Mouse (Mus musculus): Measurements from ENCODE around the gene Defb43. TPM values are rescaled to one million over a fixed set of nuclear protein-coding genes. Genes with fewer than 3 reads are reported as not detected.
A peak's percentile ranks its signal among the peaks of the same experiment; 100 is the strongest.

The Defb43 gene
- not detected for total RNA-seq (2021)
- long read RNA-seq, experiment 1, result 0 reads
- long read RNA-seq, experiment 2, result 0 reads

DNA sequence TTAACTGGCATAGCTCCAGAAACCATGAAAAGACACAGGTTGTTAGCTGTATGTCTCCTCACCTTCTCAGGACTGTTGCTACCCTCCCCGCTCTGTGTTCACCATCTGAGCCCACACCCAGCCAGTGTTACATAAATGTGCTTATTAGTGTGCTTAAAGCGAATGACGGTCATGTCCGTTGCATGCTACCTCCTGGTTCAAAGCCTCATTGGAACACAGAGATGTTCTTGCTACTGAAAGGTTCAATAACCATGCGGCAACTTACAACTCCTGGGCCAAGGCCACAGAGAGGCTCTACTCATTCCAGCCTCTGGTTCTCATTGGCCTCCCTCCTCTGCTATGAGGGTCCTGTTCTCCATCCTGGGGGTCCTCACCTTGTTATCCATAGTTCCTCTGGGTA is at the start of gene Defb43:
Gene Defb43 (plus strand): TSS at position 301 of the 400 bp plus-strand sequence.
- no peak for DNase-seq (ENCODE audit: low spot score)

DNA sequence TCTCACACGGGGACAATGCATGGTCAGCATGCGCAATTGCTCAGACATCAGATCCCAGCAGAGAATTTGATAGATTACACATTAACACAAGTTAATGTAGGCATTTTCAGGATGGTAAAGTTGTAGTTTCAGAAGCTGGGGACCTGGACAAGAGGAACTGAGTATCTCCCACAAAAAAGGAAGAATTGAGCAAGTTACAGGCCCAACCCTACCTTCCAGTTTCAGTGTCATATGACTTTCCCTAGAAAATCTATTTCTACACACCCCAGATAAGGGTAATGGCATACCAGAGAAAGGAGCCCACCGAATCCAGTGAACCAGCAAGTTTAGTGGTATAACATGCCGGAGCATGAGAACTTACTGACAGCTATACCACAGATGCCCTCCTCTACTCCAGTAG is 47.9 kb upstream of the Defb43 start:
- DNase-seq (ENCODE audit: low spot score), result no peak

DNA sequence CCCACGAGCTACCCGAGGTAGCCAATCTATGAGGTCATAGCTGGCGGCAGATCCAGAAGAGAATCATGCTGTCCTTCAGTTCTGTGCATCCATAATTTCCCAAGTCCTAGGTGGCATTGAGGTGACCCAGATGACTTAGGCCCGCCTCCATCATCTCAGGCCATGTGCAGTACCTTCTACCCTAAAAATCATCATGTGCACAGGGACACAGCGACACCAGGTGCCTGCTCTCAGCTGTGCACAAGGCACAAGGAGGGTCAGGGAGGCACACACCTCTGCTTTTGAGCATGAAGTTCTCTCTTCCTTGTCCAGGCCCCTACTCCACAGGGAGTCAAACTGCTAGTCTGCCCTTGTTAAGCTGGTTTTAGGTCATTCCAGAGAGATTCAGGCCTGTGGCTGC is 46.2 kb upstream of the Defb43 start:
- DNase-seq (ENCODE audit: low spot score), result no peak

DNA sequence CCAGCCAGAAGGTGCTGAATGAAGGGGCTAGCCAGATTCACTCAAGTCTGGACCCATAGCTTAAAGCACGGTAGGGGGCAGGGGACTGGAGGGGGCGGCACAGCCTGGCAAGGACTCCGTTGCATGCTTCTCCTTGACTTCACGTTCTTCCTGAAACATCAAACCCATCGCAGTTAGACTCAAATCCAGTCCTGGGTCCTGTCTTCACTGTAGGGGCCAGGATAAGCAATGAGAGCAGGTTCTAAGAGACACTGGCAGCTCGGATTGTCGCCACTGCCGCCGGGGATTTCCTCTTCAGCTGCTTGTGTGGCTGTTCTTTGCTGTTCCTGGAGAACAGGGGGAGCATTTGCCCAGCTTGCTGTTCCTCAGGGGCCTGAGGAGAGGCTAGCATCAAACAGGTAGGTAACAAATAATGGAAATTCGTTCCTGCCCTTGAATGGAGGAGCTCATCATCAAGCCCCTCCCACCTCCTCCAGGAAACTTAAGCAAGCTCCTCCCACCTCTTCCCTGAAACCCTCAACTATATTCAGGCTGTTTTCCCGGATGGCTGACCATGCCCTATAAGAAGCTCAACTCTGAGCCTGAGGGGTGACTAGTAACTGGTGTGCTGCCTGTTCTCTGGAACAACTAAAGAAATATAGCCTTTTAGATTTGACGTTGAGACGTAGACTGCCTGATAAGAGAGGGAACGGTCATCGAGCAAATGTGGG is 45.6 kb upstream of the Defb43 start:
- DNase-seq (ENCODE audit: low spot score), result peak; percentile 7

DNA sequence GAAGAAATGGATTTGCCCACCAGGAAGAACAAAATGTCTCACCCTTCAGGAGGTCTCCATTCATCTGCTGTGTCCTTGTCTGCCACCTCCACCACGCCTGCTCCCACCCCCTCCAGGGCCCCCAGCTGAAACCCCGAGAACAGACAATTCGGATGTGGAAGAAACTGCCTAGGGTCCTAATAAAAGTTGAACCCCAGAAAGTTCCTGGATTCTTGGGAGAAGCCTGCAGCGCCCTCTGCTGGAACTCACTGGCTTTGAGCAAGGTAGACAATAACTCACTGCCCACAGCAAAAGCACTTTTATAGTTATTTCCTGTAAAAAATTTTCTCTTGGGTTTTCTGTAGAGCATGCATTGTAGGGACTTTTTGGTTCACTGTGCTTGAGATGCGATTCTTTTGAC is 36.5 kb upstream of the Defb43 start:
- DNase-seq (ENCODE audit: low spot score), result peak; percentile 73

DNA sequence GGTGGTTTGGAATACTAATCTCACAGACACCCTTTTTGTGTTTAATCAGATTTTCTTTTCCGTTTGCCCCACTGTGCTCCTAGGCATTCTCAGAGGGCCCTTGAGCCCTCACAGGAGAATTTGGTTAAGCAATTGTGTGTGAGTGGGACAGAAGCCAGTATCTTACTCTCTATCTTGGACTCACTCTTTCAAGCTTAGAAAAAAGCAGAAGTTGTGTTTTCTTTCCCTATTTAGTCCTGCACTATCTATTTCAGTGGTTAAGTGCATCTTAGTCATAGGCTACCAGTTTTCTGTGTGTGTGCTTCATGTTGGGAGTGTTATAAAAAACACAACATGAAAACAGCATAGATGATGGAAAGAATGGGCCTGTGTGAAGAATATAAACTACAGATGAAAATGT is 31.8 kb upstream of the Defb43 start:
- no peak for DNase-seq (ENCODE audit: low spot score)

DNA sequence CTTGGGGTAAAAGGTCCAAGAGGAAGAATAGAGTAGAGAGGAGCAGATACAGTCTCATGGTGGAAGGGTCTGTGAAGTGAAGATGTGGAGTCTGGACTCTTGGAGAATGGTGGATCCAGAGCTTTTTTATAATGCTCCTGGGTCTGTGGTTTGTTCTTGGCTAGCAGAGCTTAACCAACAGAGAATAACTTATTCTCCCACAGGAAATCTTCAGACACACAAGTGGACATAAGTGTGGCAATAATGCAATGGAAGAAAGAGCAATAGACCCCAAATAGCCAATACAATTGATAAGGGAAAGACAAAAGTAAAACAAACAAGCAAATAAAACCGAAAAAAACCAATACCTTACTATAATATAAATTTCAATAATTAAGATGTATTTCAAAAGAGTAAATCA is 27.2 kb upstream of the Defb43 start, which contains the start of gene Defb48:
Gene Defb48 (minus strand): TSS at position 101 of the 400 bp plus-strand sequence.
- DNase-seq (ENCODE audit: low spot score), result no peak

DNA sequence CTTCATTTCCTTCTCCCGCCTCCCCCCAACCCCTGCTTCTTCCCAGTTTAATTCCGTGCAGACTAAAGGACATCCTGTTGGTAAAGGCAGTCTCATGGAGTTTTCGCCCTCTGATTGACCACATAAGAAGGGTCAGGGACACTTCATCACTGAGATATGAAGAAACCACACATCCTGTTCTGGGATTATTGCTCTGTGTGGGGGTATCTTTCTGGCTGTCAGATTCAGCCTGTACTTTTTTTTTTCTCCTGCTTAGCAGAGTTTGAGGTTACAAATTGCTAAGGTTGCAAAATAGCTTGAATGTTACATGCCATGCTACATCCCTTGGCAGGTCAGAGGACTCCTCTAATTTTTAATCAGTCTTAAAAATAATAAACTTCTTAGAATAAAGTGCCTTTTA is 20.3 kb upstream of the Defb43 start:
- no peak for DNase-seq (ENCODE audit: low spot score)

DNA sequence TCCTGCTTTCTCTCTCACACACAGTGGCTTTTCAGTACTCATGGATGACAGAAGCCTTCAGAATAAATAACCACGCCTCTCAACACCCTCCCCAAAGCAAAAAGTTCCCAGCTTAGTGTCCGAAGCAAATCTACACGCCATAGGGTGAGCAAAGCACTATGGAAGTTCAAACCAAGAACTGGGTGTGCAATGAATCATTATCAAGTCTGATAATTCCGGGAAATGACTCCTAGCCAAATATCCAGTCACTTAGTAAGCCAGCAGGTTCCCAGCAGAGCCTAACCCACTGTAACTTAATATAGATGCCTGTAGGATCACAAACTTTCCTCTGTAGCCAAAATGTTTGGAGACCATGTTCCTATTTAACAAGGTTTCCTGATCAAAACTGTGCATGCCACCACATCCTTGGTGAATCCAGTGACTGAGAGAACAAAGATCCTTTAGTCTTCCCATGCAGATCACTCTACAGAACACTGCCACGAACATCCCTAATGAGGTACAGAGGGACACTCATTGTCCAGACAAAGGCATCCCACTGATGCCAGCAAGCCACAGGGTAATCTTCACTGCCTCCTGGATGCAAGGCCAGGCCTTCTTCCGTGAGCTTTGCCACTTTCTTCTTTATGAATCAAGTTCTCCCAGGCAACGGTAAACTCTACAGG is 19.6 kb upstream of the Defb43 start:
- no peak for DNase-seq (ENCODE audit: low spot score)

DNA sequence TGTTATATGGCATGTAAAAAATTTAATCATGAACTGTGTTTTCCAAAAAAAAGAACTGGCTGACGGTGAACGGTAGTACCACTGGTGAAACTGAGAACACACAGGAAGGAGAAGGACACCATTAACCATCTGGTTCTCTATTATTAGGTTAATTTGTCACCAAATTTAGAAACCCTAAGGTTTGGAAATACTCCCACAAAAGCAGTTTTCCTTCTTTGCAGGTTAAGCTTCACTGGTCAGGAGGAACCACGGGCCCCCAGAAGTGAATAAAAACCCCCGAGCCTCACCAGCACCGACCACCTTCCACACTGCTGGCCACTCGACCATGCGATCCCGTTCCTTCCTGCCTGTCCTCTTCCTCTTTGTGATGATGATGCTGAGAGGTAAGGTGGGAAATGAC is 13.8 kb upstream of the Defb43 start, which contains the start of gene Defb47:
Gene Defb47 (plus strand): TSS at position 301 of the 400 bp plus-strand sequence.
- no peak for DNase-seq (ENCODE audit: low spot score)

DNA sequence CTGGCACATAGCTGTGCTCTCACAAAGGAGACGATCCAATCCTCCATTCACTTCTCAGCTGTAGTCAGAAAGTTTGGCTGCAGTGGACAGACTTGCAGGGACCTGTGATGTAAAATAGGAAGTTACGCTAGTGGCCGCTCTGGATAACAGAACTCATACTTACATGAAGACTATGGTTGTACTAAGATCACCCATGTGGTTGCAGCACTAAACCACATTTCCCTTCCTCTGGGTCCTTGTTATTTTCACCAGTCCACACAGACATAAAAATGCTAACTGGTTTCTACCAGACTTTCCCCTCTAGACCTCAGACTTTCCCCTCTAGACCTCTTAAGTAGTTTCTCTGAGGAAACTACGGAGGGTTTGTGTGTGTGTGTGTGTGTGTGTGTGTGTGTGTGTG is 12.6 kb upstream of the Defb43 start:
- no peak for DNase-seq (ENCODE audit: low spot score)

DNA sequence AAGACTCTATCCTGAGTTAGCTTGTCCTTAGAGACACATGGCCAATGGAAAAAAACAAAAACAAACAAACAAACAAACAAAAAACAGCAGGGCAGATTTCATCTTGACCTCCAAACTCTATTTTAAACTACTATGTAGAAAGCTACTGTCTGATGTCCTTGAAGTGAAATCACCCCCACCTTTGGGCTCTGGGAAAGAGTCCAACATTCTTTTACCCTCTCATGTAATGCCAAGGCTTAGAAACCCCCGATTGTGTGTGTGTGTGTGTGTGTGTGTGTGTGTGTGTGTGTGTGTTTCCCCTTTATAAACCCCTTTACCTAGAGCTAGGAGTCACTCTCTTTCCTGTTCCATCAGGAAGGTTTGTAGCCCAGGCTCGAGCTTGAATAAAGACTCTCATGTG is 9.0 kb upstream of the Defb43 start:
- DNase-seq (ENCODE audit: low spot score), result no peak

DNA sequence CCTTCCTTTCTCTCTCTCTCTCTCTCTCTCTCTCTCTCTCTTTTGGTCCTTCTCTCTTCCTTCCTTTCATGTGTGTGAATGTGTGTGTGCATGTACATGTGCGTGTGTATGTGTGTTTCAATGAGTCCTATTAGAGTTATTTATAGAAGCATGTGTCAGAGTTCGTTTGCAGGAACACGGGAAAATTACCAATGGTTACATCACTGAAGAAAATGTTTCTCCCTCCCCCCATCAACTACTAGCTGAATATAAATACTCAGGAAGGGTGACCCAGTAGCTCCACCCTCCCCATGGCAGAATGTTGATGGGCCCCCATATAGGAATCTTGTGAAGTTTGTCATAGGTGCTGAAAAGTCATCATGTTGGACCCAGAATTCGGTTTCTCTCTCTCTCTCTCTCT is 1.5 kb downstream of the Defb43 start:
- no peak for DNase-seq (ENCODE audit: low spot score)

DNA sequence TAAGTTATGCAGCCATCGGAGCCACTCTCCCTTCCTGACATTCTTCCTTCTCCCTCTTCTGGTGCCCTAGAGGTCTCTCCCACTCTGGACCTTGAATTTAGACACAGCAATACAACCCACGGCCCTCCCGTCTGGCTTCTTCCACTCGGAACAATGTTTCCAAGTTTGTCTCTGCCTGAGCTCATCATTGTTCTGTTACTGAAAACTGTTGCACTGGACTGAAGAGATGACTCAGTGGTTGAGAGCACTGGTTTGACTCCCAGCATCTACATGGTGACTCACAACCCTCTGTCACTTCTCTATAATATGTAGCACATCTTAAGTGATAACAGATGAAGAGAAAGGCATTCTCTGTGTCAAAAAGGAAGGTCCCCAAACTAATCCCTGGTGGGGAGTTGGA is 3.1 kb downstream of the Defb43 start:
- DNase-seq (ENCODE audit: low spot score), result no peak

DNA sequence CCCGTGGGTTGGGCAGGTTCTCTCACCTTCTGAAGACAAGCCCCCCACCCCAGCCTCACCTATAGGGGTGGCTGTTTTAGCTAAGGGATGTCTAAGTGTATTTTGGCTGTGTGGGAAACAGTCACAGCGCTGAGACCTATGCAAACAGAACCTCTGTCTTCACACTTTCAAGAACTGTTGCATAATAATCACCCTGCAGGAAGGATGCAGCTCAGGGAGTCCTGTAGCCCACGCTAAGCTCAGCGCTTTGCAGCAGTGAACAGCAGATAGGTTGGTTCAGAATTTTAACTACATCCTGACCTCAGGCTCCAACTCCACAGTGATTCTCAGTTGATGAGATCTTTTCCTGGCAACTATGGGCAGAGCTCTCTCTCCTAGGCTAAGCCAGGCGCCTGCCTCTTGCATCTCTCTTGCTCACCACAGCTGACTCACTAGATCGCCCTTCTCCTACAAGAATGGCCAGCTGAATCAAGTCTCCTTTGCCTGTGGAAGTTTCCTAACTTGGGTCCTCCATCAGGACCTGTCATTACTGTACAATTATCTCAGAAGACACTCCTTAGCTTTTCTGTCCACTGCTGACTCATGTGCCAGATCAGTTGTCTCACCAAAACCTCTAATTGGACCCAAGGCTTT is 9.1 kb downstream of the Defb43 start:
- DNase-seq (ENCODE audit: low spot score), result no peak

DNA sequence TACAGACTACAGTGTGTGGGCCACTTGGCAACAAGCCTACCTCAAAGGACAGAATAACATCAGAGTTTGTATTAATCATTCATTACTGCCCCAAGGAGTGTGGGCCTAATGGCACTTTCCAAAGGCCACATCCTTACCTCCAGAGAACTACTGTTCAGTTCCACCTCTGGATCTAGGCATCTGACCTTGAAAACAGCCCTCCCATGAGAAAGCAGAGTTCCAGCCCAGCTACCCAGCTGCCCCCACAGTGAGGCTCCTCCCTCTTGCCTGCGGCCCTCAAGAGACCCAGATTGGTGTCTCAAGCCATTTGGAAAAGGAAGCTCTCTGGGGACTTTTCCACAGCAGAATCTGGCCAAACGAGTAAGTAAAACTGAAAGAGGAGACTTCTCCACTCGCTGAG is 35.1 kb downstream of the Defb43 start, which contains the start of gene Defb42:
Gene Defb42 (plus strand): TSS at position 301 of the 400 bp plus-strand sequence.
- no peak for DNase-seq (ENCODE audit: low spot score)

DNA sequence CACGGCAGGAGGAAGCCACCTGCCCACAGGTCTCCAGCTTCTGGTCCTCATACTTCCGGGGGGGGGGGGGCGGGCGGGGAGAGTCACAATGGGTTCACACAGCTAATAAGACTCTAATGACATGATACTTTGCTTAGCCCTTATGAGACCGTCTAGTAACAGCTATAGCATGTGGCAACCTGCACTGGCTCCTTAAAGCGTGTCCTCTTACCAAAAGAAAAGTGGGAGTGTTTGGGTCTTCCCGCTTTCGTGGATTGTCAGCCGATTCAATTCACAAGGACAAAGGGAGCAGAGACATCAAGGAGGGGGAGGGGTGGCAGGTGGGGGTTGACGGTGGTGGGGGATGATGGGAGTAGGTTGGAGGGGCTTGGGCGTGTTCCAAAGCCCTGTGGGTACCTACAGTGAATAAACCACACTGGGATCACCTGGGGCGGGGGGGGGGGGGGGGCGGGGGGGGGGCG is 38.4 kb downstream of the Defb43 start, which contains the start of gene Defb30:
Gene Defb30 (minus strand): TSS at position 51 of the 461 bp plus-strand sequence.
- no peak for DNase-seq (ENCODE audit: low spot score)

DNA sequence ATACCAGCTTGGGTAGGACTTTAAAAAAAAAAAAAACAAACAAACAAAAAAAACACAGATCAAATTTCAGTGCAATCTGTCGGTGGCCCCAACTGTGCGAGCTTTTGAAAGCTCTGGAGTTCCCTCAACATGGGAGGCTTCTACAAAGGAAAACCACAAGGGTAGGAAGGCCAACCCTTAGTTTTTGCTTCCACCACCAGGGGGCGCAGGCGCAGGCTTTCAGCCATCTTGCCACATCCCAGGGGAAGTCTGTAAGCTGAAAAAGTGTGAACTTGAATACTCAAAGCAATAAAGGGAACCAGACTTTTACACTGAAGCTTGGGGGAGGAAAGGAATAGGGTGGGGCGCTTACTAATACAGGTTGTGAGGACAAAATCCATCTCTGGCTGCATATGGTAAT is 39.2 kb downstream of the Defb43 start:
- DNase-seq (ENCODE audit: low spot score), result peak; percentile 55

DNA sequence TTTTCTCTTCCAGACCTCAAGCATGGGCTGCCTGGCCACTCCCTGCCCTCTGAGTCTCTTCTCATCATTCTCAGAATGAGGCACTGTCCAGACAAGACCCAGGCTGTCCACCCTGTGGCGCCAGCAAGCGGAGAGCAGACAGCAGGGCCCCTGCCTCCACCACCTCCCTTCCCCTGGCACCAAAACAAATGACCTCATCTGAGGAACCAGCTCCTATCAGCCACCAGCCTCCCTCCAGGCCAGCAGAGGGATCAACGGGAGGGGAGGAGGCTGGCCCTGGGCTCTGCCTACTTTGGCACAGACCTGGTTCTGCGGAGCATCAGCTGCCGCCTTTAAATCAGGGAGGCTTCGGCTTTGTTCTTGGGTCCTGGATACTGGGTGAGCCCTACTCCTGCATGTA is 43.2 kb downstream of the Defb43 start:
- DNase-seq (ENCODE audit: low spot score), result peak; percentile 10

DNA sequence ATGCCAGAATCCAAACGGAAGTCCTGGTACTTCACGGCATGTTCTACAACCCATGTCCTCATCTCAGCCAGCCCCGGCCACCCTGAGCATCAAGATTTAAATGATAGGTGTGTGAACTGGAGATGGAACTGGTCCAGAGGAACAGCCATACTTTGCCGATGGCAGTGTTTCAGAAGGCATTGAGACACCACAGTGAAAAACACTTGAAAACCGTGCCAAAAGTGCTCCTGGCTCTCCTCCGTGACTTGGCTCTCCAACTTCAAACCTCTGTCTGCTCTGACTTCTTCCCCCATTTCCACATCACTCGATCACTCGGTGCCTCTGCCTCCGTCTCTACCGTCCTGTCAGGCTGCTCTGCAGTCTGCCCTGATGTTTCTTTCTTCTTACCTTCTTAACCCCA is 48.8 kb downstream of the Defb43 start:
- no peak for DNase-seq (ENCODE audit: low spot score)

DNA sequence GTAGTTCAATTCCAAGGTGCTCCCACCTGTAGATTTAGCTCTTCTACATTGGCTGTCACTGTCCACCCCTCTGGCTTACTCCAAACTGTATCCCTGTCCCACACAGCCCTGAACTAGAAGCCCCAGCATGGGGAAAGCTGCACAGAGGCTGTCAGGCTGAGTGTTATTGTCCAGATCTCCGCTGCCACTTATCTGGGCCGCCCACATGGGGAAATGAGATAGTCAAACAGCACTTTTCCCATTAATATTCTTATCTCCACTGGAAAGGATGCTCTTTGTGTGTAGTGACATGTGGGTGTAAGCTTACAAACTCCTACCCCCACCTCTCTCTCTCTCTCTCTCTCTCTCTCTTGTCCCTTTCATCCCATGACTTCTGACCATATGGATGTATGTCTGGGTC is 50.6 kb downstream of the Defb43 start:
- no peak for DNase-seq (ENCODE audit: low spot score)

DNA sequence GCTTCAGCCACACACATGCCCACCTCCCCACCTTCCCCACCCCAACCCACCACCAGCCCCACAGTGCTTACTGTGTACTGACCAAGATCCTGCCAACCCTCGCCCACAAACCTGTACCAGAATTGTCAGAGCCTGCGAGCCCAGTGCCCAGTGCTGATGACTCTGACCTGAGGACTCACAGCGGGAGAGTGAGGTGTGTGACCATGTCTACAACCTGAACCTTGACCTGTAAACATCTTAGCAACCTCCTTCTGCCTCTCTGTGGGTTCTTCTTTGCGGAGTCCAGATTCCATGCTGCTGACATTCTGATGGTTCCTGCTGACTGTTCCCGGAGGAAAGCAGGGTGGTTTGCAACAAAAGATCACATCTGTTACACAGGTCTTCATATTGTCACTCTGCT is 53.8 kb downstream of the Defb43 start:
- no peak for DNase-seq (ENCODE audit: low spot score)
